Mouse (Mus musculus): ENCODE results near the gene Cyp3a41a.
"Not testable (repeated sequence)": the region's sequence is repeated elsewhere in the genome, so short reads cannot be mapped to it uniquely, and the experiment has no call there.

Cyp3a41a gene

DNA sequence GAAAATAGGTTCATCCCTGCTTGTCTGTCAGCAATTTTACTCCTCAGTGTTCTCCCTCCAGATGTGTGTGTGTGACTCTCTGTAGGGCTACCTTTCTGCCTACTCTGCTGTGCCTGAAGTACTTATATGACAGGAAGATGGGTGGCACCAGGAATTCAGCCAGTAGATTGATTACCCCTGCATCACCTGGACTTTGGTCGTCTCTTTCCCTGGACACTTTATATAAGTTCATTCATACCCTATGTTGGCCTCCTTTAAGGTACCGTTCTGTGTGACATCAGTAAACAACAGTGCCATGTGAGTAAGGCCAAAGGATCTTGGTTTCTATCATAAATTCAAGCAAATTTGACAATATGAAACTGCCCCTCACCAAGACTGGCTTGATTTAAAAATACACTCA, at the start of gene Cyp3a41a:
Gene Cyp3a41a, minus strand, starts transcription at position 101 of the 400 bp plus-strand sequence.
- not testable (repeated sequence) for DNase-seq (ENCODE audit: low spot score in 2 of 2)

DNA sequence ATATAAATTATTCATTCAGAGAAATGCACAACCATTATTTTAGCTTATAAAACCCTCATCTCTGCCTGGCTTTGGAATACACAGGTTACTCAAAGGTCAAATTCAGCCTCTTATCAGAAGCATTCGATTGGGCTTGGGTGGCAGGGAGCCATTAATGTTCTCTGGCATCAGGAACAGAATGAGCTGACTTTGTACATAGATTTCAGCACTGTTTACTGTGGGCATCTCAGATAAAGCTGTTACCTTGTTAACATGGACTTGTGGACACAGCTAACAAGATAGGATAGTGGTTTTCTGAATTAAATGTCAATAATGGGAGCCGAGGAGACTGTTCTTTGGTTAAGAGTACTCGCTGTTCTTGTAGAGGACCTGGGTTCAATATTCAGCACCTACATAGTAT, 17.6 kb upstream of the Cyp3a41a start:
- DNase-seq (ENCODE audit: low spot score in 2 of 2): not testable (repeated sequence)

DNA sequence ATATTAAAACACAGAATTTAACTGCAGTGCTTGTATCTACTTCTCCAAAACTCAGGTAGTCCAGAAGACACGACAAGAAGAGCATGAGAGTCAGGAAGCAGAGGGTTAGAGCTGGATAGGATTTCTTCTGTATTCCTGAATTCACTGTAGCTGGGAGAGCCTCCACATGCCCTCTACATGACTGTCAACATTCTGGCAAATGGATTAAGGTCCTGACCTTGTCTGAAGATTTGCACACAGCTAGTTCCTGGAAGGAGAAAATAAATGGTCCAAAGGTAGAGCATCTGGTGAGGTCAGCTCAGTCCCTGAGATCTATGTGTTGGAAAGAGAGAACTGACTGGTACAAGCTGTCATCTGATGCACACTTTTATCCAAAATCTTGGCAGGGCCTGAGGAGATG, 5.6 kb downstream of the Cyp3a41a start:
- not testable (repeated sequence) for DNase-seq (ENCODE audit: low spot score in 2 of 2)

DNA sequence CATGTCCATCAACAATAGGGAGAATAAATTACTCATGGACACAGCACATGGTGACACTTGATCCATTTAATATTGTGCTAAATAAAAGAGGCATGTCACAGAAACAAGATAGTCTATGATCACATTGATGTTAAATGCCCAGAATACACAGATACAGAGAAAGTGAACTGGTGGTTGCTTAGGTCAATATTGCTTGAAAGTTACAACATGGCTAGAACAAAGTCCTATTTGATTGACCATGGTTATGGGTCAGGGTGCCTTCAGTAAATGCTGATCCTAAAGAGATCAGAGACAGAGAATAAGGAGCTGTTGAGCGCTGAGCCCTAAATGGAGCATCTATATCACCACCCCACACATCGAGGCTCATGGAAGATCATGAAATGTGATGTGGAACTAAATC, 12.6 kb downstream of the Cyp3a41a start:
- DNase-seq (ENCODE audit: low spot score in 2 of 2): not testable (repeated sequence)

DNA sequence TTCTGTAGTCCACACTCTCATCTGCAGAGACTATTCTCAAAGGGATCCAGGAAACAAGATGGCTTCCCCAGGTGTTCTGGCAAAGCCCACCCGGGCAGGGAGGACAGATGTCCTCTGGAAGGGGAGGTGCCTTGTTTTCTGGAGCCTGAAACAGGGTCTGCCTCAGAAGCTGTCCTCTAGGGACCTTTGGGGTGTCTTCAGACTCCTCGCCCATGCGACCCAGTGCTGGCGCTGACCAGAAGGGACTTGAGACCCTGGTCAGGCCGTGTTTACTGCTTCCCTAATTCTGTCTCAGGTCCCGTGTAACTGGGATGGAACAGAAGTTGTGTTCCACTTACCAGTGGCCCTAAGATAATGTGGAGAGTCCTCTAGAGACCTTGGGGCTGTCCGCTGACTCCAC, 57.9 kb downstream of the Cyp3a41a start:
- DNase-seq (ENCODE audit: low spot score in 2 of 2): no peak

DNA sequence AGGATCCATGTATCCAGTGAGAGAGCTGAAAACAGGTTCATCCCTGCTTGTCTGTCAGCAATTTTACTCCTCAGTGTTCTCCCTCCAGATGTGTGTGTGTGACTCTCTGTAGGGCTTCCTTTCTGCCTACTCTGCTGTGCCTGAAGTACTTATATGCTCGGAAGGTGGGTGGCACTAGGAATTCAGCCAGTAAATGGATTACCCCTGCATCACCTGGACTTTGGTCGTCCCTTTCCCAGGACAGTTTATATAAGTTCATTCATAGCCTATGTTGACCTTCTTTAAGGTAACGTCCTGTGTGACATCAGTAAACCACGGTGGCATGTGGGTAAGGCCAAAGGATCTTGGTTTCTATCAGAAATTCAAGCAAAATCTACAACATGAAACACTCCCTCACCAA, 72.2 kb downstream of the Cyp3a41a start:
- DNase-seq (ENCODE audit: low spot score in 2 of 2): no peak
